Mouse (Mus musculus): ENCODE results near the gene Oasl1. TPM values are rescaled to one million over a fixed set of nuclear protein-coding genes. Genes with fewer than 3 reads are reported as not detected.

Oasl1 gene
- polyA plus RNA-seq, 1 experiment from 2014 or later: 0.10 TPM

DNA sequence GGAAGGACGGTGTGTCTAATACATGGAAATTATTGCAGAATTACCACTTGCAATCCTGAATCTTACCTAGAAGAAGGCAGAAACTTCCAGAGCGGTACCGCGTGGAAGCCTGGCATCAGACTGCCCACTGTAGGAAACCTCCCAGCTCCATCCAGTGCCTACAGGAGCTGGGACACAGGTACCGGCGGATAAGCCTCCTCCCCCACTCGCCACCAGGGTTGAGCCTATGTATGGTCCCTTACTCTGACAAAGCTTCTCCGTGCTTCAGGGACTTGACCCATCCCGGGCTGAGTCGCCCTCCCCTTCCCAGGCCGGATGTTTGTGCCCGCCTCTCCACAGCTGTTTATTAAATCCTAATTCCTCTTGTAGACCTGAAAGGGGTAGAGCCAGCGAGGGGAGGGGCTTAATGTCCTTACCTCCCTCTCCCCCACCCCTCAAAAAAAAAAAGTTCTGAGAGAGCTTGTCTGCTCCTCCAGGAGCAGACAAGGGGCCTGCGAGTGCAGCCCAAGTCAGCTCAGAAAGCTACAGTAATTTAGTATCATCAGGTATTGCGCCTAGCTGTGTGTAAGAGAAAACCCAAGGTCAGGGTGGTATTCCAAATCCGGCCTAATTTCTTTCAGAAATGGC, 57.2 kb downstream of the Oasl1 start:
- no peak for TF ChIP-seq CTCF (IDR thresholded peaks at IDR 0.05)
- ATAC-seq (no peak), DNase-seq (ENCODE audit: low read depth, low spot score) (no peak)
- ChIA-PET POLR2A (interaction anchor here (0.6 to 1.1 kb wide), 5 partner anchors 12 to 236 kb away, joined by 3 to 5 read pairs (median 3); partner anchors contain the start of gene Mlec), CTCF (interaction anchor here (0.6 to 3.9 kb wide), 13 partner anchors 14 to 301 kb away, joined by 3 to 36 read pairs (median 6); partner anchors contain the start of gene Acads)
- in situ Hi-C loops (cut with MboI; ENCODE audit: low pct_unique_long_range_greater_than_20kb): no loop called here
- H3K27me3 ChIP-seq: no peaks in the 10 kb centered on the region

DNA sequence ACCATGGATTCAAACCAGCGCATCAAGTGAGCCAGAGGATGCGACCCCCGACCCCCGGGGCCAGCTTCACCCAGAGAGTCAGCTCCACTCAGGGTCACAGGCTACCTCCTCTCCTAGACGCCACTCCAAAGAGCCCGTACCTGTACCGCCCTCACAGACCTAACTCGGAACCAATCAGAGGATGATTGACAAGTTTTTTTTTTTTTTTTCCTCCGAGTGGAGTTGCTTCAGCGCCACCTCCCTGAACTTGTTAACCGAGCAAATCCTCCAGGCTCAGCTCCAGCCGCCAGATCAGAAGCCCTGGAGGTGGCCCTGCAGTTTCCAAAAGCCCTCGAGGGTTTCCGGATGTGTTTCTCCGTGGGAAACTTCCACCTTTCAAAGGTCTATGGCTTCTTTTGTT, 59.0 kb downstream of the Oasl1 start:
- no peak for DNase-seq (ENCODE audit: low read depth, low spot score)
- CTCF ChIA-PET: no interaction called here
- POLR2A ChIA-PET: interaction anchor here (0.9 kb wide), 1 partner anchor 128 kb away, joined by 3 read pairs; no protein-coding TSS in a partner anchor
- ATAC-seq: no peak
- TF ChIP-seq CTCF (IDR thresholded peaks at IDR 0.05): no peak
- in situ Hi-C loops (cut with MboI; ENCODE audit: low pct_unique_long_range_greater_than_20kb): no loop called here
- H3K27me3 ChIP-seq: no peaks in the 10 kb centered on the region

DNA sequence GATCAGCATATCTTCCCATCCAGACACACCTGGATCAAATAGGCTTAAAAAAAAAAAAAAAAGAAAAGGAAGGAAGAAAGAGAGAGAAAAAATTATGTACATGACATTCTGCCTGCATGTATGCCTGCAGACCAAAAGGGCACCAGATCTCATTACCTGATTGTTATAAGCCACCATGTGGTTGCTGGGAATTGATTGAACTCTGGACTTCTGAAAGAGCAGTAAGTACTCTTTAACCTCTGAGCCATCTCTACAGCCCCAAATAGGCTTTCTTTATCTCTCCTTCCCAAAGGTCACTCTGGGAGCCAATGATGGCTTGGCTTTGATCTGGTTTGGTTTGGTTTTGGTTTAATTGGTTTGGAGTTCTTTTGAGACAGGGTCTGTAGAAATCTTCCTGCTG, 62.0 kb downstream of the Oasl1 start:
- TF ChIP-seq CTCF (IDR thresholded peaks at IDR 0.05): no peak
- ATAC-seq (no peak), DNase-seq (ENCODE audit: low read depth, low spot score) (no peak)
- ChIA-PET CTCF (no interaction called here), POLR2A (no interaction called here)
- no peaks in the 10 kb centered on the region for H3K27me3 ChIP-seq
- in situ Hi-C loops (cut with MboI; ENCODE audit: low pct_unique_long_range_greater_than_20kb): no loop called here

Other genes starting within 250 kb of the Oasl1 start
- 61.4 TPM for gene Gltp, start 232.3 kb upstream of the Oasl1 start, polyA plus RNA-seq (2021)
- 24.5 TPM for gene Tchp, start 215.5 kb upstream of the Oasl1 start, polyA plus RNA-seq (2021)
- gene Ankrd13a, start 148.6 kb upstream of the Oasl1 start, polyA plus RNA-seq (2021): 144 TPM
- gene Git2, start 147.7 kb upstream of the Oasl1 start, polyA plus RNA-seq (2021): 53.6 TPM
- gene 1500011B03Rik, start 99.8 kb upstream of the Oasl1 start, polyA plus RNA-seq (2021): 40.7 TPM
- gene 4930519G04Rik, start 69.6 kb upstream of the Oasl1 start, polyA plus RNA-seq (2021): 0.04 TPM
- gene Gm9936, start 64.6 kb upstream of the Oasl1 start, polyA plus RNA-seq (2021): not detected
- gene Oasl2, start 26.3 kb upstream of the Oasl1 start, polyA plus RNA-seq (2021): 1.6 TPM
- gene 2210016L21Rik, start 18.9 kb downstream of the Oasl1 start, polyA plus RNA-seq (2021): 53.0 TPM
- gene Hnf1a, start 47.9 kb downstream of the Oasl1 start, polyA plus RNA-seq (2021): 0.05 TPM
- gene Sppl3, start 87.9 kb downstream of the Oasl1 start, polyA plus RNA-seq (2021): 71.9 TPM
- not detected for gene Gm10401, start 175.1 kb downstream of the Oasl1 start, polyA plus RNA-seq (2021)
- 141 TPM for gene Acads, start 196.1 kb downstream of the Oasl1 start, polyA plus RNA-seq (2021)
- 98.3 TPM for gene Unc119b, start 211.7 kb downstream of the Oasl1 start, polyA plus RNA-seq (2021)
- gene Mlec, start 234.9 kb downstream of the Oasl1 start, polyA plus RNA-seq (2021): 294 TPM

All from Patski (cell line).